Mouse (Mus musculus): ENCODE results near the gene Bhlhe23.

Bhlhe23 gene

DNA sequence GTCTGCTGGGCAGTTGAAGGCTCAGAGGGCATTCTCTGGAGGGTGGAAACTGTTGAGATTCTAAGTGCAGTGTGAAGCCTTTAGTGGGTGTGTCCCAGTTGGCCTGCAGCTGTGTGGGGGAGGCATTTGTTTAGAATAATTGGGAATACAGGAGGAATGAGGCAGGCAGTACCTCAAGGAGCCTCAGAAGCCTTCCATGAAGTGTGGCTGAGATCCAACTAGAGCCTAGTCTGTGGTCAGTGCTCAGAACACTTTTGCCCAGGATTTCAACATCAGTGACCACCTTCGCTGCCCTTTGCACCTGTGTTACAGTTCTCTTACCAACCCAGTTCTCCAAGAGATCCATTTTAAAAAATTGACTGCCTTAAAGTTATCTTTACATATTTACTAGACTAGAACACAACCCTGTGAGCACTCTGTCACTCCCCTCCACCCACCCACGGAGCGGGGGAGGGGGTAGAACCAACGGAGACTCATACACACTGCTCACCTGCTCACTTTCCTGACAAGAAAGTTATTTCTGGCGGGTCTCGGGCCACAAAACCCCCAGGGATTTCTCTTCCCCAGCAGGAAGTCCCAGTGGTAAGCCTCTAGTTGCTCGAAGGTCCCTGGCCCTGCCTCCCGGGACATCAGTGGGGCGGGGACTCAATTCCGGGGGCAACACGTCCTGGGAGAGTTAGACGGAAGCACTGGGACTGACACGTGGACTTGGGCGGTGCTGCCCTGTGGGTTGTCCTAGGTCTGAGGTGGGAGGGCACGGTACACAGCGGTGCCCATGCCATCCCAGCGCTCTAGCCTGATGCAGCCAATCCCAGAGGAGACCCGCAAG is 51.9 kb downstream of the Bhlhe23 start, which contains the start of gene Slc17a9:
TSS of gene Slc17a9 (plus strand) at position 679 of the 829 bp plus-strand sequence.
- peak; percentile 72 for DNase-seq
